Mouse (Mus musculus) intestine, postnatal 0 days (tissue): ENCODE measurements at regions not wholly inside any gene's neighbourhood (a gene's known extent, or its start where the extent isn't known, plus 50 kb on each side); places are given as distances from the start of the nearest gene placed in this dataset.
A peak's percentile ranks its signal among the peaks of the same experiment; 100 is the strongest.

Source experiments
- ATAC-seq: fragments of 200-750 bp; cut with Nextera tagmentation; 2 replicates; pipeline ENCODE4 v1.8.0; 2017; ENCODE audit warnings: mild to moderate bottlenecking, moderate TSS enrichment, moderate library complexity
- H3K27ac ChIP-seq: fragments of 300-500 bp; sonication (generic); 2 replicates; pipeline ENCODE4 v1.5.1; 2014; ENCODE audit warnings: mild to moderate bottlenecking, low read depth, low read length, moderate library complexity
- H3K27me3 ChIP-seq: fragments of 300-500 bp; sonication (generic); replicated peaks from 2 replicates; pipeline ENCODE4 v1.6.1; 2014; ENCODE audit warnings: low read length, mixed read lengths; ENCODE audit not compliant: control insufficient read depth, insufficient read depth
- H3K36me3 ChIP-seq: fragments of 300-500 bp; sonication (generic); 2 replicates; pipeline ENCODE4 v1.6.1; 2014; ENCODE audit warnings: mild to moderate bottlenecking, moderate library complexity; ENCODE audit not compliant: control insufficient read depth, insufficient read depth
- H3K4me1 ChIP-seq: fragments of 300-500 bp; sonication (generic); replicated peaks from 2 replicates; pipeline ENCODE4 v1.6.1; 2014; ENCODE audit warnings: antibody characterized with exemption, low read length, mixed read lengths; ENCODE audit not compliant: control insufficient read depth, insufficient read depth
- H3K4me2 ChIP-seq: fragments of 300-500 bp; sonication (generic); replicated peaks from 2 replicates; pipeline ENCODE4 v1.6.1; 2014; ENCODE audit warnings: low read depth, mild to moderate bottlenecking, moderate library complexity
- H3K4me3 ChIP-seq: fragments of 300-500 bp; sonication (generic); 2 replicates; pipeline ENCODE4 v1.5.1; 2014; ENCODE audit warnings: low read depth, low read length
- H3K9ac ChIP-seq: fragments of 300-500 bp; sonication (generic); 2 replicates; pipeline ENCODE4 v1.6.1; 2014; ENCODE audit warnings: mild to moderate bottlenecking, low read depth, low read length
- H3K9me3 ChIP-seq: fragments of 300-500 bp; sonication (generic); 2 replicates; pipeline ENCODE4 v1.6.1; 2016; ENCODE audit warnings: mixed run types; ENCODE audit not compliant: control insufficient read depth
- CTCF ChIP-seq: sonication (generic); IDR thresholded peaks from 2 replicates; pipeline ENCODE4 v1.5.1; 2016; ENCODE audit warnings: low read depth, mild to moderate bottlenecking, control low read depth, antibody characterized with exemption, moderate library complexity
- WGBS: fragments of 180-500 bp; shearing (Covaris S2); extraction: QIAGEN DNeasy Blood & Tissue Kit; methylation state at CpG from one replicate; pipeline ENCODE4 v1.1.7; 2014; 5-methylcytosine and 5-hydroxymethylcytosine counted together

- peak; percentile 57; the same call in 1 of the 2 replicates for ATAC-seq
- no peak for TF ChIP-seq CTCF
- 35% methylated on average over 4 of the region's 4 CpGs for WGBS
- peak overlapping the region; percentile 51 for H3K4me2 ChIP-seq
- no peak overlapping the region for H3K9ac ChIP-seq
- no peaks in the 10 kb centered on the region for H3K36me3 ChIP-seq
- H3K4me1 ChIP-seq: peaks cover 7% of the 10 kb centered on the region; the same call in 1 of the 2 replicates
- H3K9me3 ChIP-seq: no peaks in the 10 kb centered on the region
- H3K4me3 ChIP-seq: no peak overlapping the region
- no peak overlapping the region for H3K27ac ChIP-seq
- no peaks in the 10 kb centered on the region for H3K27me3 ChIP-seq
Measured at GRCm38 (mm10) chr12:69441764-69442163, 69.5 kb upstream of the Gm9887 start.

- H3K27me3 ChIP-seq: no peaks in the 10 kb centered on the region
- no peak for TF ChIP-seq CTCF
- H3K9me3 ChIP-seq: no peaks in the 10 kb centered on the region
- H3K9ac ChIP-seq: no peak overlapping the region
- no peak overlapping the region for H3K4me2 ChIP-seq
- 48% methylated on average over 5 of the region's 5 CpGs for WGBS
- no peaks in the 10 kb centered on the region for H3K4me1 ChIP-seq
- H3K27ac ChIP-seq: no peak overlapping the region
- no peaks in the 10 kb centered on the region for H3K36me3 ChIP-seq
- ATAC-seq: no peak
- no peak overlapping the region for H3K4me3 ChIP-seq
Measured at GRCm38 (mm10) chr12:69438271-69438670, 66.0 kb upstream of the Gm9887 start.

DNA sequence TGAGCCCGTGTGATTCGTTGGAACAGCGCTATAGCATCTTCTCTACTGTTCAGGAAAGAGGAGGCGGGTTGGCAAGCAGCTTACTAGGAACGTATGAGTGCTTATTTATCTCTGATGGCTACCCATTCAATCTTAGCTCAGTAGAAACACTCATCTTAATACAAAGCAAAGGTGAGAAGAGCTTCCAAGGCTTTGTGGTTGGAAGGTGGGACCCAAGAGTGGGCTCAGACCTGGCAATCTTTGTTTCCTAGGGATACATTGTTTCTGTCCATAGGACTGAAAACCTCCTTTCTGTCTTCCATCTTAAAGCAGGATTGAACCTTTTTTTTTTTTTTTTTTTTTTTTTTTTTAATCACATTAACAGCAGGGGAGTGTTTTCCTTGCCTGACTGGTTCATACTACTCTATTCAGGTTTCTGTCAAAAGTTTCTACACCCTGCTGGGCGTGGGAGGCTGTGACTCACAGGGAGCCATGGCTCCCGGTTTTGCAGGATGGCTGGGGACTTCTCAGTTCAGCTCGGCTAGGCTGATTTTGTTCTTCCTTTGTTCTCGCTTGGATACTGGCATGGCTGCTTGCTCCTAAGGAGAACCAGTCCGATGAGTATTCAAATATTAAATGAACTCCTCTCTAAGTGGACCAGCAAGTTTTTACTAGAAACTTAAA, 64.7 kb upstream of the Gm9887 start:
- H3K27ac ChIP-seq: no peak overlapping the region
- no peak for ATAC-seq
- no peaks in the 10 kb centered on the region for H3K9me3 ChIP-seq
- H3K27me3 ChIP-seq: no peaks in the 10 kb centered on the region
- 60% methylated on average over 10 of the region's 10 CpGs for WGBS
- H3K9ac ChIP-seq: no peak overlapping the region
- H3K4me1 ChIP-seq: no peaks in the 10 kb centered on the region
- TF ChIP-seq CTCF: no peak
- H3K4me2 ChIP-seq: no peak overlapping the region
- no peak overlapping the region for H3K4me3 ChIP-seq
- no peaks in the 10 kb centered on the region for H3K36me3 ChIP-seq

GRCm38 (mm10) chr12:69434315-69434714, 62.1 kb upstream of the Gm9887 start:
- no peak for TF ChIP-seq CTCF
- H3K4me2 ChIP-seq: no peak overlapping the region
- no peaks in the 10 kb centered on the region for H3K9me3 ChIP-seq
- no peak overlapping the region for H3K27ac ChIP-seq
- H3K9ac ChIP-seq: no peak overlapping the region
- no peak for ATAC-seq
- H3K4me3 ChIP-seq: no peak overlapping the region
- H3K4me1 ChIP-seq: no peaks in the 10 kb centered on the region
- 55% methylated on average over 4 of the region's 4 CpGs for WGBS
- H3K36me3 ChIP-seq: no peaks in the 10 kb centered on the region
- H3K27me3 ChIP-seq: no peaks in the 10 kb centered on the region

DNA sequence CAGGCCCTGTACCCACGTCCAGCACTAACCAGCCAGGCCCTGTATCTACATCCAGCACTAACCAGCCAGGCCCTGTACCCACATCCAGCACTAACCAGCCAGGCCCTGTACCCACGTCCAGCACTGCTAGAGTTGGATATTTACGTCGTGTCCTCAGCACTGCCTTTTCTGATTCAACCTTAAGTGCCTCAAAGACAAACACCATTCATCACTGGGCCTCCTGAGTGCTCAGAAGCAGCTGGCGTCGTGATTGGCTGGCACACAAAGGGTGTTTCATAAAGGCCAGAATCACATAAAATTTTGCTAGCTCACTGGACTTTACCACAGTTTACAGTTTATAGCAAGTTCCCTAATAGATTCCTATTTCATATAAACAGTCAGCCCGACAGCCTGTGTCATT, 59.8 kb upstream of the Gm9887 start:
- Histone ChIP-seq H3K4me2 (no peak overlapping the region), H3K9me3 (no peaks in the 10 kb centered on the region), H3K4me3 (no peak overlapping the region), H3K4me1 (no peaks in the 10 kb centered on the region), H3K27me3 (no peaks in the 10 kb centered on the region), H3K36me3 (no peaks in the 10 kb centered on the region), H3K27ac (no peak overlapping the region), H3K9ac (no peak overlapping the region)
- 26% methylated on average over 7 of the region's 7 CpGs for WGBS
- ATAC-seq: no peak
- TF ChIP-seq CTCF: no peak

DNA sequence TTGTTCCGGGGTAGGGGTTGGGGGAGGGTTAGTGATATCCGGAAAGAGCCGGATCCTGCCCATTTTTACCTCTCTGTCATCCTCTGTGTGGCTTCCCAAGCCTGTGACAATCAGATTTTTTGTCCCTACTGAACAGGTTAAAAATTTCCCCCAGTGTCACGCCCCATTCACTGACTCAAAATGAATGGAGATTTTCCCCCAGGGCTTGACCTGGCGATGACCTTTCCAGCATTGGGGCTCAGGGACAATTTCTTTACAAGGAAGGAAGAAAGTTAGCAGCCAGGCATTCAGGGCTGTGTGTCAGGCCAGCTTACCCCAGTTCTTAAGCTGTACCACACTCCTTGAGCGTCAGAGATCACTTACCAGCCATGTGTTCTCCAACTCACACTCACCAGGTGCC, 55.9 kb upstream of the Gm9887 start:
- Histone ChIP-seq H3K4me1 (no peaks in the 10 kb centered on the region), H3K4me2 (no peak overlapping the region), H3K9ac (no peak overlapping the region), H3K9me3 (no peaks in the 10 kb centered on the region), H3K27me3 (no peaks in the 10 kb centered on the region), H3K4me3 (no peak overlapping the region), H3K36me3 (no peaks in the 10 kb centered on the region), H3K27ac (no peak overlapping the region)
- WGBS: 82% methylated on average over 6 of the region's 6 CpGs
- no peak for ATAC-seq
- no peak for TF ChIP-seq CTCF

GRCm38 (mm10) chr12:69425610-69426009, 53.4 kb upstream of the Gm9887 start:
- H3K4me2 ChIP-seq: no peak overlapping the region
- WGBS: 83% methylated on average over 3 of the region's 3 CpGs
- no peak overlapping the region for H3K27ac ChIP-seq
- H3K36me3 ChIP-seq: no peaks in the 10 kb centered on the region
- ATAC-seq: no peak
- H3K4me1 ChIP-seq: no peaks in the 10 kb centered on the region
- TF ChIP-seq CTCF: no peak
- no peaks in the 10 kb centered on the region for H3K27me3 ChIP-seq
- no peak overlapping the region for H3K9ac ChIP-seq
- no peaks in the 10 kb centered on the region for H3K9me3 ChIP-seq
- H3K4me3 ChIP-seq: no peak overlapping the region
